Mouse (Mus musculus): ENCODE measurements around the gene Gm49358. TPM values are rescaled to one million over a fixed set of nuclear protein-coding genes. Genes with fewer than 3 reads are reported as not detected.

The Gm49358 gene
- polyA plus RNA-seq, 1 experiment from 2014 or later: not detected

GRCm38 (mm10) chr10:86814292-86815131 is 50.7 kb downstream of the Gm49358 start:
- Histone ChIP-seq H3K27ac (peak overlapping the region; percentile 63; the same call in 1 of the 2 replicates), H3K4me2 (ENCODE audit: low read length) (no peak overlapping the region), H3K9ac (ENCODE audit: low read depth, low read length) (no peak overlapping the region), H3K9me3 (replicated peaks; ENCODE audit: low read length) (no peaks in the 10 kb centered on the region), H3K27me3 (ENCODE audit: insufficient read depth, low read length) (no peaks in the 10 kb centered on the region), H3K4me1 (replicated peaks; ENCODE audit: insufficient read depth, low read length) (0 out of 2 replicates have a peak, but pooled peaks cover 6% of the 10 kb centered on the region), H3K36me3 (ENCODE audit: insufficient read depth, low read length) (0 out of 2 replicates have a peak, but pooled peaks cover 2% of the 10 kb centered on the region), H3K4me3 (replicated peaks; ENCODE audit: low read depth, low read length) (no peak overlapping the region)
- WGBS: 39% methylated on average over 19 of the region's 19 CpGs
- DNase-seq (ENCODE audit: low spot score) (peak; percentile 40), ATAC-seq (replicated peaks; ENCODE audit: low FRiP score, low read depth) (peak; percentile 67)
- TF ChIP-seq CTCF (IDR thresholded peaks at IDR 0.05; ENCODE audit: low read depth): no peak

DNA sequence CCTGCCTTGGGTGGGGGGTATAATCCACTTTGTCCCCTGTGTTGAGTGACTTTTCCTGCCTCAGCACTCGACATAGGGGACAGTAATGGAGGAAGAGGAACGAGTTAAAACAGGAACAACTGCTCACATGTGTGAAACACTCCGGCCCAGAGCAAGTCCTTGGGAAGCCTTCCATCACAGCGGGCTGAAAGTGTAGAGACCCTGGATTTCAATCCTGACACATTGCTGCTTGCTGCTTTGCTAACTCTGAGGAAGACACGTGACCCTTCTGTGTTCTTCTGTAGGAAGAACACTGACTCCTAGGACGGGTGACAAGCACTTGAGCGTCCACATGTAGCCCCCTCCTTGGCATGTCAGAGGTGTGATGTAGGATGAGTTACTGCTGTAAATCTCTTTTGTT is 51.4 kb downstream of the Gm49358 start:
- Histone ChIP-seq H3K4me1 (replicated peaks; ENCODE audit: insufficient read depth, low read length) (0 out of 2 replicates have a peak, but pooled peaks cover 10% of the 10 kb centered on the region), H3K9me3 (replicated peaks; ENCODE audit: low read length) (no peaks in the 10 kb centered on the region), H3K27ac (peak overlapping the region; percentile 63; the same call in 1 of the 2 replicates), H3K36me3 (ENCODE audit: insufficient read depth, low read length) (0 out of 2 replicates have a peak, but pooled peaks cover 2% of the 10 kb centered on the region), H3K4me2 (ENCODE audit: low read length) (no peak overlapping the region), H3K4me3 (replicated peaks; ENCODE audit: low read depth, low read length) (no peak overlapping the region), H3K9ac (ENCODE audit: low read depth, low read length) (no peak overlapping the region), H3K27me3 (ENCODE audit: insufficient read depth, low read length) (no peaks in the 10 kb centered on the region)
- 78% methylated on average over 7 of the region's 7 CpGs for WGBS
- ATAC-seq (replicated peaks; ENCODE audit: low FRiP score, low read depth) (no peak), DNase-seq (ENCODE audit: low spot score) (no peak)
- no peak for TF ChIP-seq CTCF (IDR thresholded peaks at IDR 0.05; ENCODE audit: low read depth)

GRCm38 (mm10) chr10:86819649-86820165 is 55.9 kb downstream of the Gm49358 start:
- no peak for ATAC-seq (replicated peaks; ENCODE audit: low FRiP score, low read depth)
- H3K9ac ChIP-seq (ENCODE audit: low read depth, low read length): no peak overlapping the region
- peak; percentile 48 for DNase-seq (ENCODE audit: low spot score)
- no peaks in the 10 kb centered on the region for H3K27me3 ChIP-seq (ENCODE audit: insufficient read depth, low read length)
- no peak overlapping the region for H3K27ac ChIP-seq
- no peaks in the 10 kb centered on the region for H3K9me3 ChIP-seq (replicated peaks; ENCODE audit: low read length)
- 0 out of 2 replicates have a peak, but pooled peaks cover 6% of the 10 kb centered on the region for H3K4me1 ChIP-seq (replicated peaks; ENCODE audit: insufficient read depth, low read length)
- TF ChIP-seq CTCF (IDR thresholded peaks at IDR 0.05; ENCODE audit: low read depth): peak; percentile 11; the same call in 1 of the 2 replicates
- 0 out of 2 replicates have a peak, but pooled peaks cover 9% of the 10 kb centered on the region for H3K36me3 ChIP-seq (ENCODE audit: insufficient read depth, low read length)
- WGBS: 51% methylated on average over 8 of the region's 8 CpGs
- no peak overlapping the region for H3K4me2 ChIP-seq (ENCODE audit: low read length)
- no peak overlapping the region for H3K4me3 ChIP-seq (replicated peaks; ENCODE audit: low read depth, low read length)

DNA sequence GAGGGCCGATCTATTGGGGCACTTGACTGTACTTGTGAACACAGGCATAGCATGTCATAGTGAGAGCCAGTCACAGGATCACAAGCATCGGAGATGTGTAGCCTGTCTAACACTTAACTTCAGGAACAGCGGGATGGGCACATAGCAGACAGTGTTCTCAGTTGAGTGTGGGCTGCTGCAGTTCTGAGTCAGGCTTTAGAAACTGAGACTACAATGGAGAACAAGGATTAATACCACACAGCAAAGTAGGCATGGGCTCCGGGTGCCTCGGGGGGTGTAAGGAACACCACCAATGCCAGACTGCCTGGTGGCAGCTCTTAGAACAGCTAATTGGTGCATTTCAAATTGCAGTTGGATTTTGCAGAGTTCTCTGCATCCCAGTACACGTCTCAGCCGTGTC is 57.2 kb downstream of the Gm49358 start:
- no peak overlapping the region for H3K27ac ChIP-seq
- H3K4me1 ChIP-seq (replicated peaks; ENCODE audit: insufficient read depth, low read length): 0 out of 2 replicates have a peak, but pooled peaks cover 6% of the 10 kb centered on the region
- no peak overlapping the region for H3K4me2 ChIP-seq (ENCODE audit: low read length)
- no peak overlapping the region for H3K4me3 ChIP-seq (replicated peaks; ENCODE audit: low read depth, low read length)
- H3K9me3 ChIP-seq (replicated peaks; ENCODE audit: low read length): no peaks in the 10 kb centered on the region
- 0 out of 2 replicates have a peak, but pooled peaks cover 6% of the 10 kb centered on the region for H3K36me3 ChIP-seq (ENCODE audit: insufficient read depth, low read length)
- 97% methylated on average over 7 of the region's 7 CpGs for WGBS
- no peak overlapping the region for H3K9ac ChIP-seq (ENCODE audit: low read depth, low read length)
- DNase-seq (ENCODE audit: low spot score): no peak
- H3K27me3 ChIP-seq (ENCODE audit: insufficient read depth, low read length): no peaks in the 10 kb centered on the region
- ATAC-seq (replicated peaks; ENCODE audit: low FRiP score, low read depth): no peak
- TF ChIP-seq CTCF (IDR thresholded peaks at IDR 0.05; ENCODE audit: low read depth): no peak

- TF ChIP-seq CTCF (IDR thresholded peaks at IDR 0.05; ENCODE audit: low read depth): 0 out of 2 replicates have a peak, but pooled peaks have one; percentile 3
- Histone ChIP-seq H3K4me1 (replicated peaks; ENCODE audit: insufficient read depth, low read length) (0 out of 2 replicates have a peak, but pooled peaks cover 6% of the 10 kb centered on the region), H3K4me3 (replicated peaks; ENCODE audit: low read depth, low read length) (no peak overlapping the region), H3K4me2 (ENCODE audit: low read length) (no peak overlapping the region), H3K9ac (ENCODE audit: low read depth, low read length) (no peak overlapping the region), H3K27ac (no peak overlapping the region), H3K27me3 (ENCODE audit: insufficient read depth, low read length) (no peaks in the 10 kb centered on the region), H3K9me3 (replicated peaks; ENCODE audit: low read length) (no peaks in the 10 kb centered on the region), H3K36me3 (ENCODE audit: insufficient read depth, low read length) (0 out of 2 replicates have a peak, but pooled peaks cover 6% of the 10 kb centered on the region)
- no peak for DNase-seq (ENCODE audit: low spot score)
- ATAC-seq (replicated peaks; ENCODE audit: low FRiP score, low read depth): no peak
- WGBS: 85% methylated on average over 6 of the region's 6 CpGs
Measured at GRCm38 (mm10) chr10:86824093-86824492, 60.3 kb downstream of the Gm49358 start.

DNA sequence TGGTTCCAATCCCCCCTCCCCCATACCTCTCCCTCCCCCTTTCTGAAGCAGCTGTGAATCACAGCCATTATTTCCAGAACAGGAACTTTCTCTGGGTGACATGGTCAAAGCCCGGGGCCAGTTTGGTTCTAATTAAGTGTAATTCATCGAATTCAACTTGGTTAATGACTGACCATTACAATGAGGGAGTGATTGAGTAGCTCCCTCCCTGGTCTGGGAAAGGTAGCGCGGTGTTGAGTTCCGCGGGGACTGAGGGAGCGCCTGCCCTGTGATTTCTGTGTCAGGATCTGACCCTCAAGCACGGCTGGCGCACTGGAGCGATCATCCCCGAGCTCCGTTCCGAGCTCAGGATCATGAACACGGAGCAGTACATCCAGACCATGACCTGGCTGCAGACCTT is 61.1 kb downstream of the Gm49358 start:
- peak; percentile 55 for DNase-seq (ENCODE audit: low spot score)
- Histone ChIP-seq H3K9ac (ENCODE audit: low read depth, low read length) (no peak overlapping the region), H3K27me3 (ENCODE audit: insufficient read depth, low read length) (no peaks in the 10 kb centered on the region), H3K4me1 (replicated peaks; ENCODE audit: insufficient read depth, low read length) (0 out of 2 replicates have a peak, but pooled peaks cover under 1% of the 10 kb centered on the region), H3K36me3 (ENCODE audit: insufficient read depth, low read length) (0 out of 2 replicates have a peak, but pooled peaks cover 6% of the 10 kb centered on the region), H3K9me3 (replicated peaks; ENCODE audit: low read length) (no peaks in the 10 kb centered on the region), H3K27ac (no peak overlapping the region; the same call in 1 of the 2 replicates), H3K4me2 (ENCODE audit: low read length) (0 out of 2 replicates have a peak overlapping the region, but pooled peaks have one; percentile 13), H3K4me3 (replicated peaks; ENCODE audit: low read depth, low read length) (no peak overlapping the region)
- ATAC-seq (replicated peaks; ENCODE audit: low FRiP score, low read depth): peak; percentile 75
- no peak for TF ChIP-seq CTCF (IDR thresholded peaks at IDR 0.05; ENCODE audit: low read depth)
- 44% methylated on average over 14 of the region's 14 CpGs for WGBS

Measured in kidney, postnatal 0 days (tissue).